Mouse (Mus musculus): ENCODE data around the gene Wtip.

- TF ChIP-seq CTCF (IDR thresholded peaks at IDR 0.05; ENCODE audit: insufficient read depth, low read depth, low read length) (no peak), POLR2A (IDR thresholded peaks at IDR 0.05; ENCODE audit: insufficient read depth, low read depth, low read length) (no peak)
These were observed 8.1 kb upstream of the Wtip start for GRCm38 (mm10) chr7:34141123-34141522.

Measured in olfactory bulb, adult 2 months (tissue).